Mouse (Mus musculus): Measurements from ENCODE around the gene Usp35. TPM values are rescaled to one million over a fixed set of nuclear protein-coding genes. Genes with fewer than 3 reads are reported as not detected.

Gene Usp35
- polyA plus RNA-seq, 1 experiment from 2014 or later = 1.5 TPM

DNA sequence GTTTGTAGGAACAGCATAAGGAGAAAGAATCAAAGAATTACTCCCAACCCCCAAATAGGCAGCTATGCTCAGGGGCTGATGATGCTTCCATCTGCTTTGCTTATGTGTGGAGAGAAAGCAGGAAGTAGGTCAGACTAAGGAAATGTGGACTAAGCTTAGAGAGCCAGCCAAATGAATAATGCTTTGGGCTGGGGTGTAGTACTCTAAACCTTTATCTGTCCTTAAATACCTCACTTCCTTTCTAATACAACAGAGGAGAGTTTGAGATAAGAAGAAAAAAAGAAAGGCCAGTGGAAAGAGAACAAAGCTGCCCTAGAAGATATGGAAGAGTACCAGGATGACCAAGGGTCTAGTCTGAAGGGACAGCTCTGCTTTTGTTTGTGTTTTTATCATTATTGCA, 61.5 kb downstream of the Usp35 start:
- no peaks in the 10 kb centered on the region for H3K9me3 ChIP-seq (ENCODE audit: low read length)
- no peak overlapping the region for H3K27ac ChIP-seq (ENCODE audit: low read length)
- H3K36me3 ChIP-seq (ENCODE audit: insufficient read depth, low read length) = no peaks in the 10 kb centered on the region
- DNase-seq (ENCODE audit: low spot score) (peak; percentile 29), ATAC-seq (peak; percentile 66)
- H3K27me3 ChIP-seq (replicated peaks; ENCODE audit: insufficient read depth, low read length) = no peaks in the 10 kb centered on the region
- H3K4me3 ChIP-seq (ENCODE audit: low read depth, low read length) = no peak overlapping the region
- no peak overlapping the region for H3K4me2 ChIP-seq (replicated peaks; ENCODE audit: low read depth, low read length)
- TF ChIP-seq EP300 (IDR thresholded peaks at IDR 0.05) = peak; percentile 46
- TF ChIP-seq CTCF (IDR thresholded peaks at IDR 0.05) = no peak
- no peak overlapping the region for H3K9ac ChIP-seq (replicated peaks; ENCODE audit: low read depth)
- H3K4me1 ChIP-seq (ENCODE audit: insufficient read depth, low read depth, low read length) = no peaks in the 10 kb centered on the region

GRCm38 (mm10) chr7:97262541-97262940, 69.3 kb downstream of the Usp35 start:
- Histone ChIP-seq H3K4me1 (ENCODE audit: insufficient read depth, low read depth, low read length) (no peaks in the 10 kb centered on the region), H3K27ac (ENCODE audit: low read length) (no peak overlapping the region), H3K4me3 (ENCODE audit: low read depth, low read length) (no peak overlapping the region), H3K27me3 (replicated peaks; ENCODE audit: insufficient read depth, low read length) (no peaks in the 10 kb centered on the region), H3K9ac (replicated peaks; ENCODE audit: low read depth) (no peak overlapping the region), H3K36me3 (ENCODE audit: insufficient read depth, low read length) (no peaks in the 10 kb centered on the region), H3K4me2 (replicated peaks; ENCODE audit: low read depth, low read length) (no peak overlapping the region), H3K9me3 (ENCODE audit: low read length) (no peaks in the 10 kb centered on the region)
- WGBS = 52% methylated on average over 1 of the region's 1 CpGs
- DNase-seq (ENCODE audit: low spot score) = peak; percentile 40
- no peak for TF ChIP-seq CTCF (IDR thresholded peaks at IDR 0.05)
- TF ChIP-seq EP300 (IDR thresholded peaks at IDR 0.05) = no peak
- ATAC-seq = no peak

Other genes starting within 250 kb of the Usp35 start
- 5.7 and 6.1 TPM in 2 replicates for gene Kctd21, start 307 bp upstream of the Usp35 start, polyA plus RNA-seq (2015; fragmentation: Nextera tagmentation; extraction: Ambion mirVana)
- gene Alg8, start 39.6 kb upstream of the Usp35 start, polyA plus RNA-seq (2015; fragmentation: Nextera tagmentation; extraction: Ambion mirVana) = 11.0 TPM in 2 replicates
- 461 and 535 TPM in 2 replicates for gene Ndufc2, start 68.0 kb upstream of the Usp35 start, polyA plus RNA-seq (2015; fragmentation: Nextera tagmentation; extraction: Ambion mirVana)
- 2.4 and 2.5 TPM in 2 replicates for gene Thrsp, start 85.7 kb upstream of the Usp35 start, polyA plus RNA-seq (2015; fragmentation: Nextera tagmentation; extraction: Ambion mirVana)
- gene Kctd14, start 119.3 kb upstream of the Usp35 start, polyA plus RNA-seq (2015; fragmentation: Nextera tagmentation; extraction: Ambion mirVana) = 4.8 and 6.7 TPM in 2 replicates
- gene Ints4, start 148.9 kb upstream of the Usp35 start, polyA plus RNA-seq (2015; fragmentation: Nextera tagmentation; extraction: Ambion mirVana) = 19.8 and 21.2 TPM in 2 replicates
- 56.1 and 56.3 TPM in 2 replicates for gene Aamdc, start 247.5 kb upstream of the Usp35 start, polyA plus RNA-seq (2015; fragmentation: Nextera tagmentation; extraction: Ambion mirVana)
- 16.2 and 17.4 TPM in 2 replicates for gene Rsf1, start 247.9 kb upstream of the Usp35 start, polyA plus RNA-seq (2015; fragmentation: Nextera tagmentation; extraction: Ambion mirVana)

All from lung, postnatal 0 days (tissue).